Mouse (Mus musculus): ENCODE data around the gene Ctxn2. TPM values are rescaled to one million over a fixed set of nuclear protein-coding genes. Genes with fewer than 3 reads are reported as not detected.

The Ctxn2 gene
- total and polyA plus RNA-seq, 3 experiments, result not detected

- TF ChIP-seq RCOR1 (conservative IDR thresholded peaks at IDR 0.05; ENCODE audit: low read depth, low read length) (no peak), TCF12 (IDR thresholded peaks at IDR 0.05; ENCODE audit: low read depth, low read length) (no peak), MAZ (IDR thresholded peaks at IDR 0.05; ENCODE audit: low read depth, low read length) (no peak), ZC3H11A (IDR thresholded peaks at IDR 0.05; ENCODE audit: low read depth, low read length) (no peak), RAD21 (IDR thresholded peaks at IDR 0.05; ENCODE audit: low read depth, low read length) (no peak), ELF1 (IDR thresholded peaks at IDR 0.05; ENCODE audit: low read depth, low read length) (no peak), USF2 (conservative IDR thresholded peaks at IDR 0.05; ENCODE audit: low read depth, low read length) (no peak), ETS1 (conservative IDR thresholded peaks at IDR 0.05; ENCODE audit: low read depth, low read length) (no peak), CHD1 (IDR thresholded peaks at IDR 0.05; ENCODE audit: low read depth, low read length) (no peak), POLR2A (IDR thresholded peaks at IDR 0.05; ENCODE audit: low read depth, low read length) (no peak), E2F4 (IDR thresholded peaks at IDR 0.05; ENCODE audit: insufficient replicate concordance, low read depth, low read length) (no peak), SIN3A (IDR thresholded peaks at IDR 0.05; ENCODE audit: low read length) (no peak), ZMIZ1 (IDR thresholded peaks at IDR 0.05; ENCODE audit: low read depth, low read length) (no peak), NELFE (IDR thresholded peaks at IDR 0.05; ENCODE audit: low read depth, low read length) (no peak), IRF4 (IDR thresholded peaks at IDR 0.05; ENCODE audit: low read depth, low read length) (no peak), PAX5 (IDR thresholded peaks at IDR 0.05; ENCODE audit: low read length) (no peak), ZKSCAN1 (IDR thresholded peaks at IDR 0.05; ENCODE audit: borderline replicate concordance, low read depth, low read length) (no peak), TBP (conservative IDR thresholded peaks at IDR 0.05; ENCODE audit: low read depth, low read length) (no peak)
- no peaks in the 10 kb centered on the region for H3K36me3 ChIP-seq (replicated peaks in 1 of 2; ENCODE audit: control insufficient read depth in 1 of 2, insufficient read depth in 1 of 2, low read length in 1 of 2)
- no peak for DNase-seq (ENCODE audit: extremely low read depth)
- peaks cover 0 to 5% of the 10 kb centered on the region in 2 experiments; a peak in 2 of 4 replicates for H3K4me1 ChIP-seq (ENCODE audit: control insufficient read depth in 1 of 2, insufficient read depth in 2 of 2)
- H3K9ac ChIP-seq (ENCODE audit: insufficient read depth, low read depth), result no peak overlapping the region
- no peak overlapping the region for H3K27ac ChIP-seq (ENCODE audit: insufficient read depth, low read depth)
- in situ Hi-C loops (cut with MboI; ENCODE audit: low pct_ligation_motif_present, low pct_unique_long_range_greater_than_20kb, low sequenced_read_pairs) (no loop called here), dilution Hi-C loops (cut with MboI; ENCODE audit: extremely low pct_ligation_motif_present, extremely low pct_unique_long_range_greater_than_20kb, low sequenced_read_pairs) (no loop called here)
- no peaks in the 10 kb centered on the region for H3K27me3 ChIP-seq (replicated peaks)
- H3K4me2 ChIP-seq (ENCODE audit: insufficient read depth, low read depth, poor library complexity, severe bottlenecking), result no peak overlapping the region
- H3K79me2 ChIP-seq (replicated peaks; ENCODE audit: control insufficient read depth, extremely low read depth, insufficient read depth, poor library complexity, severe bottlenecking), result no peaks in the 10 kb centered on the region
- H3K4me3 ChIP-seq (replicated peaks in 1 of 3; ENCODE audit: low read depth in 2 of 3, low read length in 2 of 3, poor library complexity in 1 of 3), result no peak overlapping the region
- H3K9me3 ChIP-seq (replicated peaks; ENCODE audit: low read length), result no peaks in the 10 kb centered on the region
Measured at GRCm38 (mm10) chr2:125192905-125193304, 56.4 kb downstream of the Ctxn2 start.

- in situ Hi-C loops (cut with MboI; ENCODE audit: low pct_ligation_motif_present, low pct_unique_long_range_greater_than_20kb, low sequenced_read_pairs) (no loop called here), dilution Hi-C loops (cut with MboI; ENCODE audit: extremely low pct_ligation_motif_present, extremely low pct_unique_long_range_greater_than_20kb, low sequenced_read_pairs) (no loop called here)
- DNase-seq (ENCODE audit: extremely low read depth), result no peak
- TF ChIP-seq MAZ (IDR thresholded peaks at IDR 0.05; ENCODE audit: low read depth, low read length) (no peak), POLR2AphosphoS2 (IDR thresholded peaks at IDR 0.05; ENCODE audit: low read depth, low read length) (no peak), IRF4 (IDR thresholded peaks at IDR 0.05; ENCODE audit: low read depth, low read length) (no peak), USF1 (IDR thresholded peaks at IDR 0.05; ENCODE audit: low read depth, low read length) (no peak), TCF12 (IDR thresholded peaks at IDR 0.05; ENCODE audit: low read depth, low read length) (no peak), POLR2A (IDR thresholded peaks at IDR 0.05; ENCODE audit: low read depth, low read length) (no peak), MXI1 (IDR thresholded peaks at IDR 0.05; ENCODE audit: low read depth, low read length) (no peak), MYC (IDR thresholded peaks at IDR 0.05; ENCODE audit: low read depth, low read length) (no peak), MAFK (IDR thresholded peaks at IDR 0.05; ENCODE audit: insufficient replicate concordance, low read length) (no peak), MAX (IDR thresholded peaks at IDR 0.05; ENCODE audit: low read length) (no peak), RAD21 (IDR thresholded peaks at IDR 0.05; ENCODE audit: low read depth, low read length) (no peak), ZC3H11A (IDR thresholded peaks at IDR 0.05; ENCODE audit: low read depth, low read length) (no peak), HCFC1 (IDR thresholded peaks at IDR 0.05; ENCODE audit: low read depth, low read length) (no peak), NRF1 (IDR thresholded peaks at IDR 0.05; ENCODE audit: low read depth, low read length) (no peak)
- Histone ChIP-seq H3K9me3 (replicated peaks; ENCODE audit: low read length) (no peaks in the 10 kb centered on the region), H3K27ac (ENCODE audit: insufficient read depth, low read depth) (no peak overlapping the region), H3K4me1 (ENCODE audit: control insufficient read depth in 1 of 2, insufficient read depth in 2 of 2) (peaks cover 0 to 5% of the 10 kb centered on the region in 2 experiments; a peak in 2 of 4 replicates), H3K4me3 (replicated peaks in 1 of 3; ENCODE audit: low read depth in 2 of 3, low read length in 2 of 3, poor library complexity in 1 of 3) (no peak overlapping the region), H3K79me2 (replicated peaks; ENCODE audit: control insufficient read depth, extremely low read depth, insufficient read depth, poor library complexity, severe bottlenecking) (no peaks in the 10 kb centered on the region), H3K27me3 (replicated peaks) (no peaks in the 10 kb centered on the region), H3K4me2 (ENCODE audit: insufficient read depth, low read depth, poor library complexity, severe bottlenecking) (no peak overlapping the region), H3K9ac (ENCODE audit: insufficient read depth, low read depth) (no peak overlapping the region), H3K36me3 (replicated peaks in 1 of 2; ENCODE audit: control insufficient read depth in 1 of 2, insufficient read depth in 1 of 2, low read length in 1 of 2) (no peaks in the 10 kb centered on the region)
Measured at GRCm38 (mm10) chr2:125196771-125197170, 60.3 kb downstream of the Ctxn2 start.
